Mouse (Mus musculus) cerebellum, postnatal 36 days (tissue): ENCODE measurements around the gene Nudt22.
"Not testable (repeated sequence)": the region's sequence is repeated elsewhere in the genome, so short reads cannot be mapped to it uniquely, and the experiment has no call there.

Experiments
- DNase-seq, 2 experiments: peaks; one replicate each; pipeline ENCODE4 v3.0.0; 2021 to 2022; ENCODE audit warnings: mixed read lengths in 2 of 2

Nudt22 gene

GRCm38 (mm10) chr19:6994489-6994888 lies 1.4 kb downstream of the Nudt22 start:
- DNase-seq, result no peak

- DNase-seq, result no peak
Observed at GRCm38 (mm10) chr19:6994002-6994401, 1.9 kb downstream of the Nudt22 start.

GRCm38 (mm10) chr19:6993011-6993770 lies 2.7 kb downstream of the Nudt22 start:
- no peak for DNase-seq

- peak; percentile 91 to 95 for DNase-seq
Observed at GRCm38 (mm10) chr19:6992011-6992858, 3.7 kb downstream of the Nudt22 start, which contains the start of gene Dnajc4. TSS of gene Dnajc4 (minus strand) at chr19:6992572.

- DNase-seq, result not testable (repeated sequence)
Observed at GRCm38 (mm10) chr19:6991166-6991565, 4.8 kb downstream of the Nudt22 start.

- DNase-seq, result no peak
Observed at GRCm38 (mm10) chr19:6990712-6991111, 5.2 kb downstream of the Nudt22 start.

GRCm38 (mm10) chr19:6989251-6989650 lies 6.7 kb downstream of the Nudt22 start:
- DNase-seq, result no peak

- no peak for DNase-seq
Observed at GRCm38 (mm10) chr19:6987904-6988285, 8.0 kb downstream of the Nudt22 start.

DNA sequence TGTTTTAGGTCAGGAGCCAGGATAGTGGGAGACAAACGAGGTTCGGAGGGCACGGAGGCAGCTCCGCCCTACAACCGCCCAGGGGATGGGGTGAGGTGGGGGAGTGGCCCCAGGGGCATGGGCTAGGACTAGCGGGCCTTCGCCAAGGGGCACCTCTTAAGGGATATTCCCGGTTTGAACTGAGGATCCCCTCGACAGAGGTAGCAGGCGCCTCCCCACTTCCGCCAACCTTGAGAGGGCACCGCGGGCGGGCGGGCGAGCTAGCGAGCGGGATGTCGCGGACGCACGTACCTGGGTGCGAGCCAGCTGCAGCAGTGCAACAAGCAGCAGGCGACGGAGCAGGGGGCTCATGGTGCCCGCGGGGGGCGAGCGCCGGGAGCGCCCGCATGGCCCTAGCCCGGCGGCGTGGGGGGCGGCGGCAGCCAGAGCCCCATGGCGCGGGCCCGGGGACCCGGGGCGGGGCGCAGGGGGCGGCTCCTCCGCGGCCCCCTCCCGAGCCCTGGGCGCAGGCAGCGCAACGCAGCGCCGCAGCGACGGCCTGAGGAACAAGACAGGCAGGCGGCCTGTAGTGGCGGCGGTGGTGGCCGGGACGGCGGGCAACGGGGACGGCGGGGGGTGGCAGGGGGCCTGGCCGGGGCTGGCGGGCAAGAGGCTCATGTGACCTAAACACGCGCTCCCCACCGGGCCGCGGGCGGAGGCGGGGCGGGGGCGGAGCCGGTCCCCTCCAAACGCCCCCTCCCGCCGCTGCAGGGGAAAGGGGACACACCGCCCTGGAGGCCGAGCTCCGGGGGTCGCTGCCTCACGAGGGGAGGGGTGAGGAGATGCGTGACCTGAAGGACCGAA lies 8.6 kb downstream of the Nudt22 start, which contains the start of gene Vegfb:
TSS of gene Vegfb (minus strand) at position 591 of the 843 bp plus-strand sequence.
- DNase-seq, result peak; percentile 66 to 75

DNA sequence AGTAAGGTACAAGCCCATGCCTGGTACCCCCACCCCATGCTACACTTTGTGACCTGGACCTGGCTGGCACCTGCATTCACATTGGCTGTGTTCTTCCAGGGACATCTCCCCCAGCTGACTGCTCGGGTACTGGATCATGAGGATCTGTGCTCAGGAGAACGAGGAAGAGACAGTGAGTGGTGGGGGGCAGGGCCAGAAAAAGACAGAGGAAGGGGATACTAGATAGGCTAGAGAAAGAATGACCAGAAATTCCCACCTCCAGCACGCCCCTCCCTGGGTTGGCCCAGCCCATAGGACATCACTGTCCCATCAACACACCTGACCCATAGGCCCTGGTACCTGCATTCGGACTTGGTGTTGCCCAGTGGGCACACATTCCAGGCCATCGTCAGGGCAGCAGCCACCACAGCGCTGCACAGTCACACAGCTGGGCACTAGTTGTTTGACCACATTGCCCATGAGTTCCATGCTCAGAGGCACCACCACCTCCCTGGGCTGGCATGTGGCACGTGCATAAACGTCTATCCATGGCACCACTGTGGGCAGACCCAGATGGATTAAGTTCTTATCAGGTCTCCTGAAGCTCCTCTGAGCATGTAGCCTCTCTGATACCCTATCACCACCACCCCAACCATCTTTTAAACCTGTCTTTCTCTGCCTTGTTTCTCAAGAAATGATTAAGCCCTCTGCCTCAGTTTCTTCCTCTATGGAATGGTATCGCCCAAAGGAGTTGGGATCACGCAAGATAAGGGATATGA lies 9.8 kb downstream of the Nudt22 start:
- DNase-seq, result no peak

DNA sequence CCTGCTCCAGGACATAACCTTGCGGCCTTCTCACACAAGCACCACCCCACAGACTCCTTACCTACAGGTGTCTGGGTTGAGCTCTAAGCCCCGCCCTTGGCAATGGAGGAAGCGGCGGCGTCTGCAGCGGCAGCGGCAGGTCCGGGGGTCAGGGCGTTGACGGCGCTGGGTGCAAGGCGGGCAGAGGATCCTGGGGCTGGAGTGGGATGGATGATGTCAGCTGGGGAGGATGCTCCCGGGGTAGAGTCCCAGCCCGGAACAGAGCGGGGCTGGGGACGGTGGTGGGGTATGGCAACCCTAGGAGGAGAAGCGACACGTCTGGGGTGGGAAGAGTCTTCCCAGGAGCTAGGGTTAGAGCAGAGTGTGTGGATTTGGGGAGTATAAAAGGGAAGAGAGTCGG lies 10.6 kb downstream of the Nudt22 start:
- DNase-seq, result no peak

DNA sequence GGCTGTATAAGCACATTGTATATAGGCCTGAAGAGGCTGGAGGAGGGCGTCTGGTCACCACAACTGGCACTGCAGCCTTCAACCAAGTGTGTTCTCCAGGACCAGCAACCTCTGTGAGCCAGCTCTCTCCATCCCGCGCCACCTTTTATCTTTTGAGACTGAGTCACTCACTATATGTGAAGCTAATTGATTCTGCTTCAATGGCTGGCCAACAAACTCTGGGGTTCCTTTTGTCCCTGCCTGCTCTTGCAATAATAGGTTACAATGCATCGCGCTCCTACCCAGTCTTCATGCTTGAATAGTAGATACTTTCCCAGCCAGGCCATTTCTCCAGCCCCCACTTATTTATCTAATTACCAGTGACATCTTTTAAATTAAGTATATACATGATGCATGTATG lies 12.3 kb downstream of the Nudt22 start:
- DNase-seq, result no peak

- no peak for DNase-seq
Observed at GRCm38 (mm10) chr19:6981465-6981864, 14.5 kb downstream of the Nudt22 start.

- DNase-seq, result peak; percentile 99
Observed at GRCm38 (mm10) chr19:6980381-6981093, 15.4 kb downstream of the Nudt22 start, which contains the start of gene Fkbp2. TSS of gene Fkbp2 (minus strand) at chr19:6980501.

DNA sequence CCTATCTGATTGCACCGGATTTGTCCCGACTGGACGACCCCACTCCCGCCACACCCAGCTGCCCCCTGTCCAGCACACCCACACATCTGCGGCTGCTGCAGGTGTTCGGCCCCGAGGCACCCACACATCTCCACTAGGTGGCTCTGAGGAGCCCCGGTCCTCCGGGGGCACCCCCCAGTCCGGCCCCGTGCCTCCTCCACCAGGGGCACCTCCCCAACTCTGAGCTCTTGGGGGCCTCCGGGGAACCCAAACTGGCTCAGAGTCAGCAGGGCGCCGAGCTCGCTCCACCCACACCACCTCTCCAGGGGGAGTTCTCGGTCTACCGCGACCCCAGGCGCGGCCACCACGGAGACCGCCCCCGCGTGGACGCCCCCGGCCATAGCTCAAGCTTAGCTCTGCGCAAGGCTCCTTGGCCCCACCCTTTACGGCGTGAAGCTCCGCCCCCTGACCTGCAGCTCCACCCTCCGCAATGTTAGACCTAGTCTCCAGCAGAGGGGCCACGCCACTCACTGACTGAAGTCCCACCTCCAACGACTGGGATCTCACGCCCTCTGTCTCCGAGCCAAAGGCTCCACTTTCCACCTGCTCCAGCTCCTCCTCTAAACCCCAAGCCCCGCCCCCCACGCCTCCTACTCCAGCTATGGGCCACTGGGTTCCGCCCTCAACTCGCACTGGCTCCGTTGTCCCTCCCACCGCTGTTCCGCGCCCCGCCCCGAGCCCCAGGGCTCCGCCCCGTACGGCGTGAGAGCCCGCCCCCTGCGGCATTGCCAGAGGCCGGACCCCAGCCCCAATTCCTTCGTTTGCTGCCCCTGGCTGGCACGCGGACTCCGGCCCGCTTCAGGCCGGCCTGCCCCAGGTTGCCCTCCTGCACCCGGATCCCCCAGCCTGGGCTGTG lies 16.2 kb downstream of the Nudt22 start:
- DNase-seq, result peak; percentile 98 to 100

DNA sequence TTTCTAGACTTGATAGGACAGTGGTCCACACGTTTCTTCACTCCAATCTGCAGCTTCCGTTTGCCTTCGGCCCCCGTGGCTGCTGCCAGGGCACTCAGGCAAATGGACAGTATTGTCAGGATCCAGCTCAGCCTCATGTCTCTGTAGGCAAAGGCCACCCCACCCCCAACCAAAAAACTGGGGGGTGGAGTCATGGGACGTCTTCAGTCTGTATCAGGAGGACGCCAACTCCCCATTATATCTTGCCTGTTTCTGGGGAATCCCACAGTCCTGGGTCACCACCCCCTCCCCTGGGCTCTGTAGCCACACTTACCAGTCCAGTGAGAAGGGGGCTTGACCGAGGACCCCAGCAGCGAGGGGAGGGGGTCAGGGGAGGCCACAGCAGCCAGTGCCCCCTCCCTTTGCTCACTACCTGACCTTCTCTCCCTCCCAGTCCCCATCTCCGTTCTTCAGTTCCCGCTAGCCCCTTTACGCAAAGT lies 16.9 kb downstream of the Nudt22 start:
- DNase-seq, result peak in 1 of 2 experiments; percentile 34

- no peak for DNase-seq
Observed at GRCm38 (mm10) chr19:6978639-6978974, 17.3 kb downstream of the Nudt22 start.

DNA sequence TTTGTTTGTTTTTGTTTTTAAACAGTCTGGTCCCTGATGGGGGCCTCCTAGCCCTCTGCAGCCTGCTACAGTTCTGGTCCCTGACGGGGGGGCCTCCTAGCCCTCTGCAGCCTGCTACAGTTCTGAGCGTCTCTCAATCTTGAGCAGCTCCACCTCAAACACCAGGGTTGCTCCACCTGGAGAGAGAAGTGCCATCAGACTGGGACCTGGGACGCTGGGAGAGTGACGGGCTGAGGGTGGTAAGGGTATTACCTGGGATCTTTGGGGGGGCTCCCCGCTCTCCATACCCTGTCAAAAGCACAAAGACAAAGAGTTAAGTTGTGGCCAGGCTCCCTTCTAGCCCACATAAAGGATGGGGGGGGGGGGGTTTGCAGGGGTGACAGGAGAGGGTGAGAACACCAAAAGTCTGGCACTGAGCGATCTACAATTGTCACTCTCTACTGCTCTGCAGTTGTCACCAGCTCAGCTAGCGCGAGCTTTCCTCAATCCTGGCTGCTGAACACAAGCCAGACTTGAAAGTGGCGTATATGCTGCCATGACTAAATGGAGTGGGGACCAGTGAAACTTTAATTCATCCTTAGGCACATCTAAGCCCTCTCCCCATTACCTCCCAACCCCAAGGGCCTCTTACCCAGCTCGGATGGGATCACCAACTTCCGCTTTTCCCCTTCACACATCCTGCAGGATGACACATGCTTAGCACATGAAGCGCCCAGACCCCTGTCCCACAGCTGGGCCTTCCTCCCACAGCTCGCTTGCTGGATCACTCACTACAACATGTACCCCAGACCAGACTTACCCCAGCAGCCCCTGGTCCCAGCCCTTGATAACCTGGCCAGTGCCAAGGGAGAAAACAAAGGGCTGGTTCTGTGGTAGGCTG lies 17.9 kb downstream of the Nudt22 start:
- DNase-seq, result no peak
